Mouse (Mus musculus) forebrain, embryonic 16.5 days (tissue): ENCODE results near the gene Tex44. TPM values are rescaled to one million over a fixed set of nuclear protein-coding genes. Genes with fewer than 3 reads are reported as not detected.
A peak's percentile ranks its signal among the peaks of the same experiment; 100 is the strongest.

ENCODE experiments used
- ATAC-seq: fragments of 200-750 bp; cut with Nextera tagmentation; 2 replicates; pipeline ENCODE4 v1.8.0; 2017; ENCODE audit warnings: mild to moderate bottlenecking, moderate library complexity
- H3K27ac ChIP-seq: fragments of 300-500 bp; sonication (generic); 2 replicates; pipeline ENCODE4 v1.5.1; 2014; ENCODE audit warnings: low read length, control low read depth
- H3K27me3 ChIP-seq: fragments of 300-500 bp; sonication (generic); replicated peaks from 2 replicates; pipeline ENCODE4 v1.6.1; 2014; ENCODE audit warnings: low read length; ENCODE audit not compliant: control insufficient read depth, insufficient read depth
- H3K36me3 ChIP-seq: fragments of 300-500 bp; sonication (generic); 2 replicates; pipeline ENCODE4 v1.6.1; 2014; ENCODE audit not compliant: control insufficient read depth, insufficient read depth
- H3K4me1 ChIP-seq: fragments of 300-500 bp; sonication (generic); replicated peaks from 2 replicates; pipeline ENCODE4 v1.6.1; 2014; ENCODE audit warnings: low read length; ENCODE audit not compliant: control insufficient read depth, insufficient read depth
- H3K4me2 ChIP-seq: fragments of 300-500 bp; sonication (generic); 2 replicates; pipeline ENCODE4 v1.6.1; 2014; ENCODE audit warnings: mild to moderate bottlenecking, low read length, control low read depth
- H3K4me3 ChIP-seq: fragments of 300-500 bp; sonication (generic); replicated peaks from 2 replicates; pipeline ENCODE4 v1.5.1; 2014; ENCODE audit warnings: mild to moderate bottlenecking, low read length, control low read depth
- H3K9ac ChIP-seq: fragments of 300-500 bp; sonication (generic); replicated peaks from 2 replicates; pipeline ENCODE4 v1.6.1; 2014; ENCODE audit warnings: low read depth, low read length, control low read depth
- H3K9me3 ChIP-seq: fragments of 300-500 bp; sonication (generic); 2 replicates; pipeline ENCODE4 v1.6.1; 2016; ENCODE audit warnings: low read length; ENCODE audit not compliant: control insufficient read depth
- WGBS: fragments of 180-500 bp; shearing (Covaris S2); extraction: QIAGEN DNeasy Blood & Tissue Kit; methylation state at CpG from one replicate; pipeline ENCODE4 v1.1.7; 2014; 5-methylcytosine and 5-hydroxymethylcytosine counted together
- polyA plus RNA-seq: library from polyadenylated mRNA; unstranded; fragments of >200 nt; fragmentation: Nextera tagmentation; extraction: Ambion mirVana; gene quantifications from 2 replicates; pipeline ENCODE4 v1.2.1, GENCODE M21; 2015

Tex44 gene
- polyA plus RNA-seq, 1 experiment from 2014 or later, result not detected

DNA sequence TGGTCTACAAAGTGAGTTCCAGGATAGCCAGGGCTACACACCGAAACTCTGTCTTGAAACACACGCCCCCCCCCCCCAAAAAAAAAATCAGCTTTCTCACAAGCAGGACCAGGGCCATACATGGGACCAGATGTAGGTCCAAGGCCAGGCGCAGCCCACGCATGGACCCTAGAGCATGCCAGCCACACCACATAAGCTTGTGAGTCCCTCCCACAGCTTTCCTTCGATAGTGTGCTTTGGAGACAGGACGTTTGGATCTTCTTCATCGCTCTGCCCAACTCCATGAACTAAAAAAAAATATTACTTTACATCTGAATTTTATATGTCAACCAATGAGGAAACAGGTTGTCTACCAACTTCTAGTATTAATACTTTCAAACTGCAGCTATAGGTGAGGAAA lies 7.2 kb downstream of the Tex44 start:
- ATAC-seq, result no peak
- no peaks in the 10 kb centered on the region for H3K27me3 ChIP-seq
- no peak overlapping the region for H3K4me2 ChIP-seq
- no peak overlapping the region for H3K9ac ChIP-seq
- H3K27ac ChIP-seq, result no peak overlapping the region; the same call in 1 of the 2 replicates
- H3K36me3 ChIP-seq, result no peaks in the 10 kb centered on the region
- no peak overlapping the region for H3K4me3 ChIP-seq
- WGBS, result 78% methylated on average over 7 of the region's 7 CpGs
- no peaks in the 10 kb centered on the region for H3K9me3 ChIP-seq
- H3K4me1 ChIP-seq, result peaks cover 22% of the 10 kb centered on the region

DNA sequence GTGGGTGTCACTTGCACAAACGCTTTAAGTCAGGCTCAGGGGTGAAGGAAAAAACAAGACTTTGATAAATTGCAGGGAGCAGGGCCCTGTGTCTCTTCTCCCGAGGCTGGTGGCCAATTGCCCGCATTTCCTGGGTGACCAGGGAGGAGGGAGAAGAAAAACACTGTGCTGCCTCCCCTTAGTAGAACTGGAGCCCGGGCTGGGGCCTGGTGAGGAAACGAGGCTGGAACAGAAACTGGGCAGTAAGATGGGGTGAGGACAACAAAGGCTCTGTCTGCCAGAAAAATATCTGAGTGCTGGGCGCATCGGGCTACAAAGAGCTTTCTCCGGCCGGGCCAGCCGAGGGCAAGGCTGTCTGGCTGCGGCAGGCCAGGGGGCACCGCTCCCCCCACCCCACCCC lies 7.9 kb downstream of the Tex44 start:
- peak overlapping the region; percentile 74 for H3K9ac ChIP-seq
- H3K27ac ChIP-seq, result peak overlapping the region; percentile 98
- no peaks in the 10 kb centered on the region for H3K9me3 ChIP-seq
- under 1% methylated on average over 12 of the region's 12 CpGs for WGBS
- H3K4me2 ChIP-seq, result peak overlapping the region; percentile 77
- H3K4me1 ChIP-seq, result peaks cover 22% of the 10 kb centered on the region
- ATAC-seq, result peak; percentile 61
- H3K4me3 ChIP-seq, result peak overlapping the region; percentile 47
- H3K27me3 ChIP-seq, result no peaks in the 10 kb centered on the region
- H3K36me3 ChIP-seq, result no peaks in the 10 kb centered on the region

DNA sequence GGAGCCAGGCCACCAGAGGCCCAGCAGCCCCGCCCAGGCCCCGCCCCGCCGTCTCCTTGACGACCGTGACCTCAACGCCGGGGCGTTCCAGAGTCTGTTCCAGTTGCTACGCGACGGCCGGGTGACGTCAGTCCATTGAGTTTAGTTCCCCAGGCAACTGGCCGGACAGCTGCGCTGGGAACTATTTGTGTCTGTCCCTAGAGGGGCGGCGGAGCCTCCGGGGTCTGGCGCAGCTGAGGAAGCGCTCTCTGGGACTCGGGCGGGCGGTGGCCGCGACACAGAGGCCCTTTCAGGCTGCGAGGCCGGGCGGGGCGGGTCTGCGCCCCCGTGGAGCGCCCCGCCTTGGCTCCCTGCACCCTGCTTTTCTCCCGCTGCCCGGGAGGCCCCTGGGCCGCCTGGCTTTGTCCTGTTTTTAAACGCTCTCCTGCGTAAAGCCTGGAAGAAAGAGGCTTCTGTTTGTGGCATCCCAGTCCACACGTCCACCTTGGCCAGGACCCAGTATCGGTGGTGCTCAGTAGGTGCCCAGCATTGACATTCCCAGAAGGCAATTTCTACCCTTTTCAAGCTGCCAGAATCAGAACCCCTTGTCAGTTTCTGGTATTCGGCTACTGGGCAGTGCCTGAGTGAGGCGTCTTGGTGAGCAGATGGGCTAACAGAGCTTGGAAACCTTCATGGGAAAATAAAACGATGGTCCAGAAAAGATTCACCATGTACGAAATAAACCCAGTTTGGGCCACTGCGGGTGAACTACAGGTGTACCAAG lies 8.5 kb downstream of the Tex44 start:
- Histone ChIP-seq H3K4me3 (peak overlapping the region; percentile 47), H3K4me2 (peak overlapping the region; percentile 77), H3K27ac (peak overlapping the region; percentile 98), H3K27me3 (no peaks in the 10 kb centered on the region), H3K9me3 (no peaks in the 10 kb centered on the region), H3K36me3 (no peaks in the 10 kb centered on the region), H3K4me1 (peaks cover 24% of the 10 kb centered on the region), H3K9ac (peak overlapping the region; percentile 74)
- WGBS, result 1% methylated on average over 45 of the region's 46 CpGs
- ATAC-seq, result peak; percentile 89

DNA sequence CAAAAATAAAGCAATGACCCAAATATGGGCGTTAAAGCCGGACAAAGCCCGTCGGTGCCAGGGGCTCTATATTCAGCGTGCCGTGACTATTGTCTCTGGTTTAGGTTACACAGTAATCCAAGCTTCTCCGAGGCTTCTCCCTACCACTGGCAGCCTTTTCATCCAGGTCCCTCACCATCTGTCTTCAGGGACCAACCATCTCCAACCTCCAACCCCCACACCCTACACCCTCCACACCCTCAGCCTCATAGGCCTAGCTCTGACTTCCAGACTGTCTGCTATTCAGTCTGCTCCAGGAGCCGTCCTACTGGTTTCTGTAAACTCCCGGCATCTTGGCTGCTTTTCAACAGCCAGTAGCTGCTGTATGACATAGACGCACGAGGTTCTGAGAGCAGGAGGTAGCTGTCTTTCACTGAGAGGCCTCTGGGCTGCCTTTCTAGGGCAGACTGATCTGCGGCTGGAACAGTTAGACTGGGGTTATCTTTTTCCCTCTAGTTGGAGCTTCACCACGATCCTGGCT lies 9.2 kb downstream of the Tex44 start:
- Histone ChIP-seq H3K9ac (peak overlapping the region; percentile 74), H3K4me3 (no peak overlapping the region; the same call in 1 of the 2 replicates), H3K36me3 (no peaks in the 10 kb centered on the region), H3K27ac (peak overlapping the region; percentile 98), H3K9me3 (no peaks in the 10 kb centered on the region), H3K4me2 (peak overlapping the region; percentile 77), H3K27me3 (no peaks in the 10 kb centered on the region), H3K4me1 (peaks cover 32% of the 10 kb centered on the region)
- ATAC-seq, result peak; percentile 32
- WGBS, result 4% methylated on average over 13 of the region's 13 CpGs

DNA sequence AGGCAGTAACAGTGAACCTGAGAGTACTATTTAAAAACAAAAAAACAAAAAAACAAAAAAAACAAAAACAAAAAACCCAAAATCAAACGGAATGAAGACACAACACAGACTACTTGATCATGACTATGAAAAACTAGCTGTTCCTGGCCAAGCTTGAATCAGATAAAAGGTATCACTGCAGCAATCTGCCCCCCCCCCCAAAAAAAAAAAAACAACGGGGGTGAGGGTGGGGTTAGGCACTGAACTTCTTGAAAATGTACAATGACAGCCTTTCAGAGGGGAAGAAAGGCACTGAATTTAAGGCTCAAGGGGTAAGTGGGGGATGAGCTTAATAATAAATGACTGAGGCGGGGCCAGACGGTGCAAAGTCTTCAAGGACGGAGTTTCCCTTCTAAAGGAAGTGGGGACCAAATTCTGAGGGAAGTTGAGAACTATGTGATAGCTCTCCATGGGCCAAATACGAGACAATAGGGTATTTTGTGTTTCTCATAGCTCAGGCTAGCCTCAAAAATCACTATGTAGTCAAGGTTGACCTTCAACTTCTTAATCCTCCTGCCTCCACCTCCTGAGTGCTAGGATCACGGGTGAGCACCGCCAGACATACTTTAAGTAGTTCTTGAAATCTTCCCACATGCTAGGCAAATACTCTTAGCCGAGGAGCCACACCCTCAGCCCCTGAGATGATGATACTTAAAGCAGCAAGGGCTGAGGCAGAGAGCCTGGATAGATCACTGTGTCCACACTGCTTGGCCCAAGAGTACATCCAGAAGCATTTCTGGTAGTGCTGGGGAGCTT lies 11.3 kb downstream of the Tex44 start:
- ATAC-seq, result no peak
- Histone ChIP-seq H3K27me3 (no peaks in the 10 kb centered on the region), H3K9ac (no peak overlapping the region), H3K4me1 (peaks cover 46% of the 10 kb centered on the region), H3K4me3 (no peak overlapping the region), H3K9me3 (no peaks in the 10 kb centered on the region), H3K36me3 (no peaks in the 10 kb centered on the region), H3K27ac (no peak overlapping the region), H3K4me2 (no peak overlapping the region)
- 65% methylated on average over 9 of the region's 9 CpGs for WGBS

DNA sequence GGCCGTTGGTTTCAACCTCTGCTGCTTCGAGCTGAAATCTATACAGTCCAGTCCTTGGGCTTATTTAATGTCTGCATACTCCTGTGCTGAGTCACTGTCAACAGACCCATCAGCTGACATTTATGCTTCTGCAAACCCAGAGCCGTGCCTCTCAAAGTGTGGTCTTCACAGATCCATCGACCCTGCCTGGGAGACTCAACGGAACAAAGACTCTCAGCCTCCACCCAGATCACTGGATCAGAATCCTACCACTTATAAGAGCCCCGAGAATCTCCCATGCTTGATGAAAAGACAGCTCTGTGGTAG lies 11.8 kb downstream of the Tex44 start:
- Histone ChIP-seq H3K27ac (no peak overlapping the region), H3K27me3 (no peaks in the 10 kb centered on the region), H3K9ac (no peak overlapping the region), H3K4me3 (no peak overlapping the region), H3K4me1 (peaks cover 46% of the 10 kb centered on the region), H3K9me3 (no peaks in the 10 kb centered on the region), H3K4me2 (no peak overlapping the region), H3K36me3 (no peaks in the 10 kb centered on the region)
- 74% methylated on average over 6 of the region's 6 CpGs for WGBS
- no peak for ATAC-seq

DNA sequence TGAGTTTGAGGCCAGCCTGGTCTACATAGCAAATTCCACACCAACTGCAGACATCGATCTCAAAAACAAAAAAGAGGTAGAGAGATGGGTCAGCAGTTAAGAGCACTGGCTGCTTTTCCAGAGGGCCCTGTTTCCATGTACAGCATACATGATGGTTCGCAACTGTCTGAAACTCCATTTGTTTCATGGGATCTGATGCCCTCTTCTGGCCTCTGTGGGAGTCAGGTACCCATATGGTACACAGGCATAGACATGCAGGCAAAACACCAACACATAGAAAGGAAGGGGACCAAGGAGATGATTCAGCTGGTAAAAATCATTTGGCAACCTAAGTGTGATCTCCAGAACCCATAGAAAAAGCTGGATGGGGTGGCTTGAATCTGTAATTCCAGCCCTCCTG lies 12.4 kb downstream of the Tex44 start:
- WGBS, result 74% methylated on average over 2 of the region's 2 CpGs
- peaks cover 52% of the 10 kb centered on the region for H3K4me1 ChIP-seq

DNA sequence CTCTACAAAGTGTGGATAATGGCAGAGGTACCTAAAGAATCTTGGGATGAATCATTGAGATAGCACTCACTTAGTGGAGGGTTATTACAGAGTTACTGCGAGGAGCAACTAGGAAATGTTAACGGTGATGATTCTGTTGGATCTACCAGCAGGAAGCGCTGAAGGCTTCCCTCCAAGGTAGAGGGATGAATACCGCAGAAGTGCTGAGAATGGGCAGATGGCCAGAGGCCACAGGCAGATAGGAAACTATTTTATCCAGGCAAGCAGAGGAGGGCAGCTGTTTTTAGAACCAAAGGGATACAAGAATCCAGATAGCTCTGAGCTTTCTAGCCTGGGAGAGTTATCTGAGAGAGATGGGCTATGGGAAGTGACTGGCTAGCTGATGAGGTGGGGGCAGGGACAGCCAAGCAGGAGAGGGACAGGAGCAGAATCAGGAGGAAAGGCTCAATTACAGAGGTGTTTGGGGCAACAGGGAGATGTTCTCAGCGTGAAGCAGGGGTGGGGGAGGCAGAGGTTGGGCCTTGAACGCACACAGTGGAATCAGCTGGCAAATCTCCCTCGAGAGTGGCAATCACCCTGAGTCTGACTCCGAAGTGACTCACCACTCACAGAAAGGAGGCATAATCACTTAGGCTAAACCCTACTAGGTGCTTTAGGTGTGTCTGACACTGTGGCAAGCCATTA lies 13.5 kb downstream of the Tex44 start:
- Histone ChIP-seq H3K4me1 (peaks cover 49% of the 10 kb centered on the region), H3K36me3 (no peaks in the 10 kb centered on the region), H3K27ac (peak overlapping the region; percentile 98), H3K9me3 (no peaks in the 10 kb centered on the region), H3K9ac (0 out of 2 replicates have a peak overlapping the region, but pooled peaks have one; percentile 40), H3K27me3 (no peaks in the 10 kb centered on the region), H3K4me2 (0 out of 2 replicates have a peak overlapping the region, but pooled peaks have one; percentile 70), H3K4me3 (no peak overlapping the region)
- ATAC-seq, result no peak
- WGBS, result 27% methylated on average over 8 of the region's 8 CpGs

More for the DNA sequence above, 12.4 kb downstream of the Tex44 start:
- Histone ChIP-seq H3K27me3 (no peaks in the 10 kb centered on the region), H3K36me3 (no peaks in the 10 kb centered on the region), H3K9me3 (no peaks in the 10 kb centered on the region), H3K27ac (no peak overlapping the region), H3K4me3 (no peak overlapping the region), H3K4me2 (no peak overlapping the region), H3K9ac (no peak overlapping the region)
- ATAC-seq, result no peak
